Mouse (Mus musculus): ENCODE results near the gene Tmem248. TPM values are rescaled to one million over a fixed set of nuclear protein-coding genes. Genes with fewer than 3 reads are reported as not detected.

The Tmem248 gene
- 10 to 100 TPM; 35.7 to 46.1 TPM for total RNA-seq (2021)
- polyA plus RNA-seq (2012; rRNA removed) = 20.8 and 26.1 TPM in 2 replicates
- long read RNA-seq, transcript Tmem248-202 (7 exons, 3,570 nt) = major isoform, 35 of 36 reads
- long read RNA-seq, partial matches to known transcripts = 0 of 36 reads
- long read RNA-seq, other reads (novel, unspliced or antisense) = 1 of 36 reads

GRCm38 (mm10) chr5:130216781-130217180 is at the start of gene Tmem248:
Gene Tmem248 (plus strand): TSS chr5:130217081.
- H3K4me1 ChIP-seq (ENCODE audit: control insufficient read depth, insufficient read depth, low read length) = peaks cover 1% of the 10 kb centered on the region; the same call in 1 of the 2 replicates
- intact Hi-C loops (cut with DNase I) = no loop called here
- WGBS = 77% methylated on average over 7 of the region's 7 CpGs
- H3K9ac ChIP-seq (ENCODE audit: low read depth, low read length) = no peak within 1 kb of the TSS
- DNase-seq = no peak
- TF ChIP-seq POLR2A (IDR thresholded peaks at IDR 0.05; ENCODE audit: insufficient read depth, low read depth, low read length) = no peak
- 0 out of 2 replicates have a peak, but pooled peaks have one; percentile 4 for TF ChIP-seq CTCF (IDR thresholded peaks at IDR 0.05)
- no peak for TF ChIP-seq EP300 (IDR thresholded peaks at IDR 0.05; ENCODE audit: insufficient read depth, low read depth, low read length)
- H3K27ac ChIP-seq = no peak within 1 kb of the TSS
- no peaks in the 10 kb centered on the region for H3K79me2 ChIP-seq (replicated peaks; ENCODE audit: control insufficient read depth, insufficient read depth, low read length)
- no peak within 1 kb of the TSS for H3K4me3 ChIP-seq
- no peaks in the 10 kb centered on the region; the same call in 1 of the 2 replicates for H3K36me3 ChIP-seq (ENCODE audit: control insufficient read depth, insufficient read depth, low read length)
- no peaks in the 10 kb centered on the region for H3K27me3 ChIP-seq (ENCODE audit: control insufficient read depth, insufficient read depth, low read length)

- WGBS = 22% methylated on average over 6 of the region's 6 CpGs
Measured at GRCm38 (mm10) chr5:130169109-130169508, 47.8 kb upstream of the Tmem248 start.

DNA sequence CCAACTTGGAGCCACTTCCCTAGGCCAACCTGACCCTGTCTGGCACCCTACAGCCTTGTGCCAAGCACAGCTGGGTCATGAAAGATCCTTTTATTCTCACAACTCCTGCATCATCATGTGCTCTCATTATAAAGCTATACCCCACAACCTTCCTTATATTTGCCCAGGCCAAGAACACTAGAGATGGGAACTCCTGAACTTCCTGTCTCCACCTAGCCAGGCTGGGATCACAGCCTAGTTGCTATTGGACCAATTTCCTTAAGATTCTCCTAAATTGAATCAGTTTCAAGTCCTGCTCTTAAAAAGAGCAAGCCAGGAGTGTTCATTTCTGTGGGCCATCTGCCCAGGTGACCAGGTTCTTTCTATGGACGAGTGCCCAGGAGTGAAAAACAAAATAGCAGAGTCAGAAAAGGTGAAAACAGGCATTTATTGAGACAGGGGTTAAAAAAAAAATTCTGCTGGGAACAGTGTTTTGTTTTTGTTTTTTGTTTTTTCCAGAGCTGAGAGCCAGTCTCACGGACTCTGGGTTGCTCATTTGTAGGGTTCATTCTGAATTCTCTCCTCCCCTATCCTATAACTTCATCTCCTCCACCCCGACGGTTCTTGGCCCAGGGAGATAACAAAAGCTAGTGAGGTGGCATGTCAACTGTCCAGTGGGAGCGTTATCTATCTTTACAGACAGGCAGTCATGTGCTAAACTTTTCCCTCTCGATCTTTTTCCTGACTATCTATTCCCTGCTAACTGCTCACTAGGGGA is 46.0 kb upstream of the Tmem248 start:
- Histone ChIP-seq H3K36me3 (ENCODE audit: control insufficient read depth, insufficient read depth, low read length) (peaks cover 3% of the 10 kb centered on the region), H3K79me2 (replicated peaks; ENCODE audit: control insufficient read depth, insufficient read depth, low read length) (peaks cover 2% of the 10 kb centered on the region; the same call in 1 of the 2 replicates), H3K27me3 (ENCODE audit: control insufficient read depth, insufficient read depth, low read length) (no peaks in the 10 kb centered on the region), H3K4me1 (ENCODE audit: control insufficient read depth, insufficient read depth, low read length) (peaks cover 7% of the 10 kb centered on the region), H3K4me3 (peak overlapping the region; percentile 92), H3K9ac (ENCODE audit: low read depth, low read length) (peak overlapping the region; percentile 88), H3K27ac (peak overlapping the region; percentile 98)
- 7% methylated on average over 6 of the region's 6 CpGs for WGBS
- no peak for TF ChIP-seq POLR2A (IDR thresholded peaks at IDR 0.05; ENCODE audit: insufficient read depth, low read depth, low read length)
- no peak for TF ChIP-seq EP300 (IDR thresholded peaks at IDR 0.05; ENCODE audit: insufficient read depth, low read depth, low read length)
- DNase-seq = no peak
- intact Hi-C loops (cut with DNase I) = loop anchor here (2.0 to 10.0 kb wide), 4 partner anchors 26 to 1146 kb away; partner anchors contain the start of genes Kctd7, Ran and Vkorc1l1

More at GRCm38 (mm10) chr5:130169109-130169508, 47.8 kb upstream of the Tmem248 start:
- DNase-seq = no peak
- intact Hi-C loops (cut with DNase I) = no loop called here
- H3K9ac ChIP-seq (ENCODE audit: low read depth, low read length) = no peak overlapping the region
- H3K27ac ChIP-seq = no peak overlapping the region
- peaks cover 2% of the 10 kb centered on the region; the same call in 1 of the 2 replicates for H3K79me2 ChIP-seq (replicated peaks; ENCODE audit: control insufficient read depth, insufficient read depth, low read length)
- no peak for TF ChIP-seq POLR2A (IDR thresholded peaks at IDR 0.05; ENCODE audit: insufficient read depth, low read depth, low read length)
- no peak for TF ChIP-seq EP300 (IDR thresholded peaks at IDR 0.05; ENCODE audit: insufficient read depth, low read depth, low read length)
- TF ChIP-seq CTCF (IDR thresholded peaks at IDR 0.05) = no peak
- peaks cover 3% of the 10 kb centered on the region; the same call in 1 of the 2 replicates for H3K36me3 ChIP-seq (ENCODE audit: control insufficient read depth, insufficient read depth, low read length)
- H3K27me3 ChIP-seq (ENCODE audit: control insufficient read depth, insufficient read depth, low read length) = no peaks in the 10 kb centered on the region
- no peak overlapping the region for H3K4me3 ChIP-seq
- peaks cover 7% of the 10 kb centered on the region for H3K4me1 ChIP-seq (ENCODE audit: control insufficient read depth, insufficient read depth, low read length)

DNA sequence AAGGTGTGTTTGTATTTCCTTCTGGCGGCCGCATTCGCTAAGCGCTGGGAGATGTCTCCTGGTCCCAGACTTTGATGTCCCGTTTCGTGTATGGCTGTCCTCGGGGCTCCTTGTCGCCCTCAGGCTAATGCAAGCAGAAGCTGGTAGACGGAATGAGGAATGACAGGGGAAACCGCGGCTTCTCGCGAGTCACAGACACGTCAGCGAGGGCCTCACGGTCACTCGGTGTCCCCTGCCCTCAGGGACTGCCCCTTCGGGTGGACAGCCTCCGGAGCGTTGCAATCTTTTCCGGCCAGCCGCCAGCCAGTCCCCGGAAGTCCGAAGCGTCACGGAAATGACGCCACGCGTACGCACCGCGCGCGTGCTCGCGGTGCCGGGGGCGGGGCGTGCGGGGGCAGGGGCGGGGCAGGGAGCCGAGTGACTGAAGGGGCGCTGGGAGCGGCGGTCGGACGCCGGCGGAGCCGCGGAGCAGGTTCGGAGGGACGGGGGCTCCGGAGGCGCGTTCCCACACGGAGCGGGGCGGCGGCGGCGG is 45.4 kb upstream of the Tmem248 start, which contains the start of gene Rabgef1:
Rabgef1 (plus strand) TSS at position 376 of the 532 bp plus-strand sequence.
- Histone ChIP-seq H3K36me3 (ENCODE audit: control insufficient read depth, insufficient read depth, low read length) (peaks cover 3% of the 10 kb centered on the region), H3K4me1 (ENCODE audit: control insufficient read depth, insufficient read depth, low read length) (peaks cover 7% of the 10 kb centered on the region), H3K79me2 (replicated peaks; ENCODE audit: control insufficient read depth, insufficient read depth, low read length) (peaks cover 2% of the 10 kb centered on the region; the same call in 1 of the 2 replicates), H3K27me3 (ENCODE audit: control insufficient read depth, insufficient read depth, low read length) (no peaks in the 10 kb centered on the region), H3K4me3 (peak within 1 kb of the TSS; percentile 92), H3K27ac (peak within 1 kb of the TSS; percentile 98), H3K9ac (ENCODE audit: low read depth, low read length) (peak within 1 kb of the TSS; percentile 88)
- WGBS = under 1% methylated on average over 42 of the region's 62 CpGs
- peak; percentile 97 for DNase-seq
- TF ChIP-seq EP300 (IDR thresholded peaks at IDR 0.05; ENCODE audit: insufficient read depth, low read depth, low read length) = peak; percentile 61; the same call in 1 of the 2 replicates
- TF ChIP-seq POLR2A (IDR thresholded peaks at IDR 0.05; ENCODE audit: insufficient read depth, low read depth, low read length) = peak; percentile 98
- TF ChIP-seq CTCF (IDR thresholded peaks at IDR 0.05) = no peak
- intact Hi-C loops (cut with DNase I) = loop anchor here (2.0 to 10.0 kb wide), 4 partner anchors 27 to 1147 kb away; partner anchors contain the start of genes Kctd7, Ran and Vkorc1l1

GRCm38 (mm10) chr5:130171956-130172601 is 44.8 kb upstream of the Tmem248 start:
- Histone ChIP-seq H3K4me1 (ENCODE audit: control insufficient read depth, insufficient read depth, low read length) (peaks cover 7% of the 10 kb centered on the region), H3K9ac (ENCODE audit: low read depth, low read length) (peak overlapping the region; percentile 84), H3K36me3 (ENCODE audit: control insufficient read depth, insufficient read depth, low read length) (peaks cover 3% of the 10 kb centered on the region), H3K27ac (peak overlapping the region; percentile 98), H3K79me2 (replicated peaks; ENCODE audit: control insufficient read depth, insufficient read depth, low read length) (peaks cover 2% of the 10 kb centered on the region; the same call in 1 of the 2 replicates), H3K27me3 (ENCODE audit: control insufficient read depth, insufficient read depth, low read length) (no peaks in the 10 kb centered on the region), H3K4me3 (peak overlapping the region; percentile 92)
- TF ChIP-seq EP300 (IDR thresholded peaks at IDR 0.05; ENCODE audit: insufficient read depth, low read depth, low read length) (no peak), CTCF (IDR thresholded peaks at IDR 0.05) (no peak), POLR2A (IDR thresholded peaks at IDR 0.05; ENCODE audit: insufficient read depth, low read depth, low read length) (no peak)
- WGBS = 1% methylated on average over 45 of the region's 46 CpGs
- peak in 1 of 2 experiments; percentile 68 for DNase-seq
- intact Hi-C loops (cut with DNase I) = loop anchor here (2.0 to 10.0 kb wide), 5 partner anchors 27 to 1147 kb away; partner anchors contain the start of genes Kctd7, Ran and Vkorc1l1
